Comparison of ENCODE assay signal across 8 mouse cellular contexts in genomic region chr3:88241045-88241786, GRCm38 (mm10). TPM values are rescaled to one million over a fixed set of nuclear protein-coding genes. Genes with fewer than 3 reads are reported as not detected.
DNase-seq lines count a peak whose midpoint lies in the region; ATAC-seq and TF ChIP-seq lines count a peak whose summit lies in the region.

No protein-coding gene starts in this region.

- ATAC-seq in forebrain, embryonic 11.5 days (replicated peaks; ENCODE audit: low FRiP score), result peak; percentile 34

- peak overlapping the region; percentile 53 for H3K4me2 ChIP-seq in forebrain, embryonic 11.5 days (ENCODE audit: low read depth, low read length, severe bottlenecking)

- H3K27ac ChIP-seq in heart, embryonic 10.5 days, result no peak overlapping the region
- no peak overlapping the region for H3K27ac ChIP-seq in ES-Bruce4 (ENCODE audit: insufficient read depth, low read length)
- H3K27ac ChIP-seq in forebrain, embryonic 11.5 days (ENCODE audit: low read depth, low read length), result peak overlapping the region; percentile 88

- TF ChIP-seq EP300 in ES-Bruce4 (IDR thresholded peaks at IDR 0.05; ENCODE audit: insufficient read depth, low read depth, low read length), result no peak

- no peak for DNase-seq in heart, embryonic 10.5 days (ENCODE audit: low spot score)
- no peak for DNase-seq in heart, postnatal 36 days
- peak; percentile 82 for DNase-seq in forebrain, embryonic 11.5 days (ENCODE audit: low spot score)
- DNase-seq in mesoderm, embryonic 11.5 days (ENCODE audit: low read depth, low spot score), result peak; percentile 72
- DNase-seq in ovary, postnatal 14 days (ENCODE audit: low spot score), result no peak
- no peak for DNase-seq in spleen, postnatal 36 days (ENCODE audit: low spot score in 2 of 2)
- no peak for DNase-seq in gastrocnemius, postnatal 4 days (ENCODE audit: low spot score in 2 of 2)

- peaks cover 14% of the 10 kb centered on the region for H3K4me1 ChIP-seq in heart, embryonic 10.5 days
- H3K4me1 ChIP-seq in ES-Bruce4 (ENCODE audit: control insufficient read depth, insufficient read depth, low read length), result peaks cover 2% of the 10 kb centered on the region
- H3K4me1 ChIP-seq in forebrain, embryonic 11.5 days (replicated peaks; ENCODE audit: control insufficient read depth, insufficient read depth, low read length), result peaks cover 64% of the 10 kb centered on the region

- H3K9ac ChIP-seq in ES-Bruce4 (ENCODE audit: low read depth, poor library complexity, severe bottlenecking), result peak overlapping the region; percentile 16; the same call in 1 of the 2 replicates
- peak overlapping the region; percentile 59 for H3K9ac ChIP-seq in forebrain, embryonic 11.5 days (ENCODE audit: low read length)

- H3K27me3 ChIP-seq in heart, embryonic 10.5 days (ENCODE audit: insufficient read depth, poor library complexity, severe bottlenecking), result peaks cover 100% of the 10 kb centered on the region
- no peaks in the 10 kb centered on the region; the same call in 1 of the 2 replicates for H3K27me3 ChIP-seq in ES-Bruce4 (ENCODE audit: control insufficient read depth, insufficient read depth, low read length, poor library complexity, severe bottlenecking)
- peaks cover 30% of the 10 kb centered on the region for H3K27me3 ChIP-seq in forebrain, embryonic 11.5 days (ENCODE audit: control insufficient read depth, insufficient read depth, low read length)

- no peak for TF ChIP-seq POLR2A in ES-Bruce4 (IDR thresholded peaks at IDR 0.05; ENCODE audit: insufficient read depth, low read length)

- no peak for TF ChIP-seq CTCF in ES-Bruce4 (IDR thresholded peaks at IDR 0.05; ENCODE audit: low read depth, low read length)

- H3K4me3 ChIP-seq in heart, embryonic 10.5 days, result peak overlapping the region; percentile 45
- H3K4me3 ChIP-seq in ES-Bruce4 (ENCODE audit: low read depth, low read length), result peak overlapping the region; percentile 24
- peak overlapping the region; percentile 15; the same call in 1 of the 2 replicates for H3K4me3 ChIP-seq in forebrain, embryonic 11.5 days (ENCODE audit: low read depth, low read length)

- intact Hi-C loops in heart, postnatal 36 days (cut with DNase I), result loop anchor here (5.0 kb wide), 2 partner anchors 119 to 234 kb away; no protein-coding TSS in a partner anchor

- 4% methylated on average over 46 of the region's 48 CpGs for WGBS in heart, embryonic 10.5 days
- WGBS in forebrain, embryonic 11.5 days, result 2% methylated on average over 46 of the region's 48 CpGs

- no peaks in the 10 kb centered on the region for H3K36me3 ChIP-seq in heart, embryonic 10.5 days
- H3K36me3 ChIP-seq in ES-Bruce4 (ENCODE audit: control insufficient read depth, insufficient read depth, low read length, poor library complexity, severe bottlenecking), result no peaks in the 10 kb centered on the region
- no peaks in the 10 kb centered on the region for H3K36me3 ChIP-seq in forebrain, embryonic 11.5 days (ENCODE audit: control insufficient read depth, insufficient read depth, low read length)

- H3K9me3 ChIP-seq in heart, embryonic 10.5 days, result no peaks in the 10 kb centered on the region
- H3K9me3 ChIP-seq in ES-Bruce4 (replicated peaks; ENCODE audit: control insufficient read depth, insufficient read depth, low read length, poor library complexity, severe bottlenecking), result no peaks in the 10 kb centered on the region
- H3K9me3 ChIP-seq in forebrain, embryonic 11.5 days (ENCODE audit: control insufficient read depth, low read length), result no peaks in the 10 kb centered on the region

RNA-seq across cellular contexts. Expression of gene Rhbg, which starts 13.3 kb away (rescaled TPM):
- polyA plus RNA-seq in heart, embryonic 10.5 days (2016; fragmentation: Nextera tagmentation; extraction: Ambion mirVana), result 0.09 and 8.2 TPM in 2 replicates
- not detected for total RNA-seq in heart, postnatal 36 days (2021)
- polyA plus RNA-seq in ES-Bruce4 (2011; ENCODE audit: insufficient read depth, insufficient read length, low read depth, missing spikeins), result 0.82 TPM in 1 of 2 replicates, not detected in the other
- polyA plus RNA-seq in forebrain, embryonic 11.5 days (2014; fragmentation: Nextera tagmentation; extraction: Ambion mirVana), result 0.36 TPM in 1 of 2 replicates, not detected in the other
- total RNA-seq in gastrocnemius, postnatal 4 days (2021), result under 1 TPM in 1 of 2 experiments, not detected in 1; 0.16 TPM

RNA-seq across cellular contexts. Expression of gene Gm38392, which starts 45.8 kb away (rescaled TPM):
- 0.29 and 0.43 TPM in 2 replicates for polyA plus RNA-seq in heart, embryonic 10.5 days (2016; fragmentation: Nextera tagmentation; extraction: Ambion mirVana)
- total RNA-seq in heart, postnatal 36 days (2021), result under 1 TPM; 0.33 to 0.43 TPM
- polyA plus RNA-seq in ES-Bruce4 (2011; ENCODE audit: insufficient read depth, insufficient read length, low read depth, missing spikeins), result 0.72 and 3.6 TPM in 2 replicates
- 0.16 TPM in 1 of 2 replicates, not detected in the other for polyA plus RNA-seq in forebrain, embryonic 11.5 days (2014; fragmentation: Nextera tagmentation; extraction: Ambion mirVana)
- total RNA-seq in gastrocnemius, postnatal 4 days (2021), result under 1 TPM; 0.26 to 0.59 TPM

RNA-seq across cellular contexts. Expression of gene Tsacc, which starts 55.6 kb away (rescaled TPM):
- 14.0 and 17.0 TPM in 2 replicates for polyA plus RNA-seq in heart, embryonic 10.5 days (2016; fragmentation: Nextera tagmentation; extraction: Ambion mirVana)
- total RNA-seq in heart, postnatal 36 days (2021), result 1 to 10 TPM; 5.2 to 6.8 TPM
- polyA plus RNA-seq in ES-Bruce4 (2011; ENCODE audit: insufficient read depth, insufficient read length, low read depth, missing spikeins), result 15.5 and 19.8 TPM in 2 replicates
- 10.4 and 12.2 TPM in 2 replicates for polyA plus RNA-seq in forebrain, embryonic 11.5 days (2014; fragmentation: Nextera tagmentation; extraction: Ambion mirVana)
- total RNA-seq in gastrocnemius, postnatal 4 days (2021), result 10 to 100 TPM; 10.9 to 12.5 TPM

RNA-seq across cellular contexts. Expression of gene Cct3, which starts 55.7 kb away (rescaled TPM):
- polyA plus RNA-seq in heart, embryonic 10.5 days (2016; fragmentation: Nextera tagmentation; extraction: Ambion mirVana), result 626 and 718 TPM in 2 replicates
- 100 to 1,000 TPM; 164 to 174 TPM for total RNA-seq in heart, postnatal 36 days (2021)
- polyA plus RNA-seq in ES-Bruce4 (2011; ENCODE audit: insufficient read depth, insufficient read length, low read depth, missing spikeins), result 584 and 609 TPM in 2 replicates
- 725 and 780 TPM in 2 replicates for polyA plus RNA-seq in forebrain, embryonic 11.5 days (2014; fragmentation: Nextera tagmentation; extraction: Ambion mirVana)
- 100 to 1,000 TPM; 231 to 248 TPM for total RNA-seq in gastrocnemius, postnatal 4 days (2021)

Comparison
In these comparisons a context has a peak if more than half of its experiments do, and no peak if none do; other contexts are left out.
1. DNase-seq: peak in forebrain, embryonic 11.5 days (single experiment) and mesoderm, embryonic 11.5 days (single experiment); none in heart, embryonic 10.5 days (single experiment), heart, postnatal 36 days (0 of 2), ovary, postnatal 14 days (single experiment), spleen, postnatal 36 days (0 of 2) and gastrocnemius, postnatal 4 days (0 of 2).
2. Peak in every context shown above with its lines, with median percentiles within 50 percentile points of each other: H3K4me3 ChIP-seq.